Mouse (Mus musculus) frontal cortex, postnatal 36 days (tissue): ENCODE data around the gene Galnt10.

ENCODE experiments used
- DNase-seq, 2 experiments: peaks; one replicate each; pipeline ENCODE4 v3.0.0; 2022; ENCODE audit warnings: low spot score in 2 of 2

Galnt10 gene

GRCm38 (mm10) chr11:57727303-57727969 lies 82.2 kb downstream of the Galnt10 start:
- peak; percentile 30 to 53 for DNase-seq

- no peak for DNase-seq
Measured at GRCm38 (mm10) chr11:57732410-57733281, 87.4 kb downstream of the Galnt10 start.

- no peak for DNase-seq
Measured at GRCm38 (mm10) chr11:57747294-57748080, 102.2 kb downstream of the Galnt10 start.

GRCm38 (mm10) chr11:57753538-57754203 lies 108.4 kb downstream of the Galnt10 start:
- no peak for DNase-seq

- DNase-seq: no peak
Measured at GRCm38 (mm10) chr11:57758621-57759020, 113.4 kb downstream of the Galnt10 start.

- DNase-seq: no peak
Measured at GRCm38 (mm10) chr11:57760509-57761058, 115.3 kb downstream of the Galnt10 start.

GRCm38 (mm10) chr11:57761347-57761746 lies 116.1 kb downstream of the Galnt10 start:
- no peak for DNase-seq

GRCm38 (mm10) chr11:57764124-57764523 lies 118.9 kb downstream of the Galnt10 start:
- no peak for DNase-seq

GRCm38 (mm10) chr11:57766617-57767016 lies 121.4 kb downstream of the Galnt10 start:
- DNase-seq: no peak

- DNase-seq: no peak
Measured at GRCm38 (mm10) chr11:57767171-57767570, 121.9 kb downstream of the Galnt10 start.

GRCm38 (mm10) chr11:57770776-57771175 lies 125.5 kb downstream of the Galnt10 start:
- no peak for DNase-seq

- no peak for DNase-seq
Measured at GRCm38 (mm10) chr11:57771676-57772075, 126.4 kb downstream of the Galnt10 start.

- DNase-seq: no peak
Measured at GRCm38 (mm10) chr11:57773479-57773878, 128.2 kb downstream of the Galnt10 start.

- no peak for DNase-seq
Measured at GRCm38 (mm10) chr11:57773936-57774335, 128.7 kb downstream of the Galnt10 start.

GRCm38 (mm10) chr11:57775868-57776267 lies 130.6 kb downstream of the Galnt10 start:
- DNase-seq: no peak

- no peak for DNase-seq
Measured at GRCm38 (mm10) chr11:57776546-57776945, 131.3 kb downstream of the Galnt10 start.

- peak; percentile 38 to 42 for DNase-seq
Measured at GRCm38 (mm10) chr11:57778349-57778748, 133.1 kb downstream of the Galnt10 start.

GRCm38 (mm10) chr11:57779824-57780223 lies 134.6 kb downstream of the Galnt10 start:
- DNase-seq: no peak

GRCm38 (mm10) chr11:57786616-57787418 lies 141.6 kb downstream of the Galnt10 start:
- peak; percentile 50 to 77 for DNase-seq

GRCm38 (mm10) chr11:57787913-57788312 lies 142.7 kb downstream of the Galnt10 start:
- DNase-seq: peak; percentile 13 to 22
